Mouse (Mus musculus): ENCODE results near the gene Otud7b.

- TF ChIP-seq POLR2A (IDR thresholded peaks at IDR 0.05; ENCODE audit: borderline replicate concordance, low read depth, low read length) (no peak), CTCF (IDR thresholded peaks at IDR 0.05; ENCODE audit: low read depth, low read length) (no peak)
Observed at GRCm38 (mm10) chr3:96133327-96133905, 29.1 kb downstream of the Otud7b start.
